Mouse (Mus musculus) thymus, adult 2 months (tissue): ENCODE data around the gene Spdye4c.

Source experiments
- CTCF ChIP-seq: fragments of 200-500 bp; IDR thresholded peaks from 2 replicates; pipeline ENCODE4 v1.5.1; 2012; ENCODE audit warnings: mild to moderate bottlenecking, control low read depth, low read length, moderate library complexity, borderline replicate concordance; ENCODE audit not compliant: control insufficient read depth, poor library complexity, insufficient read depth; ENCODE audit errors: extremely low read depth
- POLR2A ChIP-seq: fragments of 200-500 bp; IDR thresholded peaks from 2 replicates; pipeline ENCODE4 v1.6.1; 2012; ENCODE audit warnings: mild to moderate bottlenecking, low read length, control low read depth, moderate library complexity; ENCODE audit not compliant: control insufficient read depth, poor library complexity, insufficient read depth; ENCODE audit errors: extremely low read depth

- TF ChIP-seq POLR2A (no peak), CTCF (no peak)
These were observed 22.5 kb upstream of the Spdye4c start for GRCm38 (mm10) chr2:128568490-128568889.
